Mouse (Mus musculus): ENCODE results near the gene Nasp. TPM values are rescaled to one million over a fixed set of nuclear protein-coding genes. Genes with fewer than 3 reads are reported as not detected.
"Not testable (repeated sequence)": the region's sequence is repeated elsewhere in the genome, so short reads cannot be mapped to it uniquely, and the experiment has no call there.

Gene Nasp
- polyA plus RNA-seq, 2 experiments, result 38.1 to 61.5 TPM

DNA sequence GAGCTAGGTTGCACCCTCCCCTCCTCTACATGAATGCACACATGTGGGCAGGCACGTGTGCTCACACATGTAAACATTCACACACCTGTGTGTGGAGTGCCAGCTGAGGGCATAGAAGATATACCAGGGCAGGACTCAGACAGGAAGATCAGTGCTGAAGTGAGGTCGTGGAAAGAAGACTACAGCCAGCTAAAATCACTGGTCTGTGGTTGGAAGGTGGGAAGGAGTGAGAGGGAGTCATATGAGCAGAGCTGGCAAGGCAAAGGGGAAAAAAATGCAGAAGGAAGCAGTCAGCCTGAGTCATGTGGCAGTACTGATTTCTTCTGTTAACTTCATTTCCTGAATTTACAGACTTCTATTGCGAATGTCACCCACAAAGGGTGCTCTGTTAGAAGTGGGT lies 40.4 kb upstream of the Nasp start:
- Histone ChIP-seq H3K4me2 (ENCODE audit: low read depth) (no peak overlapping the region), H3K27me3 (ENCODE audit: control insufficient read depth, insufficient read depth, low read length) (no peaks in the 10 kb centered on the region; the same call in 1 of the 2 replicates), H3K36me3 (replicated peaks; ENCODE audit: control insufficient read depth, insufficient read depth, low read depth) (no peaks in the 10 kb centered on the region), H3K27ac (no peak overlapping the region), H3K9me3 (ENCODE audit: control insufficient read depth, low read length) (no peaks in the 10 kb centered on the region), H3K4me3 (ENCODE audit: insufficient read depth in 1 of 2, low read depth in 2 of 2, low read length in 2 of 2) (no peak overlapping the region), H3K4me1 (replicated peaks; ENCODE audit: control insufficient read depth in 2 of 2, insufficient read depth in 2 of 2, low read length in 1 of 2) (peaks cover 7 to 8% of the 10 kb centered on the region in 2 experiments), H3K9ac (replicated peaks) (no peak overlapping the region)
- DNase-seq (ENCODE audit: low read depth in 3 of 3, low spot score in 3 of 3) (no peak), ATAC-seq (ENCODE audit: insufficient read depth) (no peak)
- TF ChIP-seq EP300 (IDR thresholded peaks at IDR 0.05; ENCODE audit: low read depth) (no peak), CTCF (IDR thresholded peaks at IDR 0.05; ENCODE audit: low read depth) (no peak)
- whole genome bisulfite sequencing (ENCODE audit: insufficient replicate concordance), result 17% methylated on average over 3 of the region's 3 CpGs

DNA sequence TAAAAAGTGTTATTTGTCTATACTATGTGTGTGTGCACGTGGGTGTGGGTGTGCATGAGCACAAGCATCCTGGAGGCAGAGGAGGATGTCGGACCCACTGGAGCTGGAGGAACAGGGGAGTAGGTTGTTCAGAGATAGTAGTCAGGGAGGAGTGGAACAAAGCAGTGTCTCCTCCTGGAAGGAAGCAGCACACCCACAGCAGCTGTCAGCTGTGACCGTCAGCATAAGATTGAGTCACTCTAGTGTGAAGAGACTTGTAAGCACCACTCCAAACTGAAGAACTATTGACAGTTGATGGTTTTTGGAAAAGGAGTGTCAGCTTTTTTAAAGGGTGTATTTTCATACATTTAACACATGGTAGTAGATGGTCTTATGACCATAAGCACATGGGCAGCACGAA lies 38.9 kb upstream of the Nasp start:
- Histone ChIP-seq H3K27me3 (ENCODE audit: control insufficient read depth, insufficient read depth, low read length) (no peaks in the 10 kb centered on the region; the same call in 1 of the 2 replicates), H3K27ac (no peak overlapping the region), H3K9me3 (ENCODE audit: control insufficient read depth, low read length) (no peaks in the 10 kb centered on the region), H3K9ac (replicated peaks) (no peak overlapping the region), H3K4me2 (ENCODE audit: low read depth) (no peak overlapping the region), H3K36me3 (replicated peaks; ENCODE audit: control insufficient read depth, insufficient read depth, low read depth) (no peaks in the 10 kb centered on the region), H3K4me3 (ENCODE audit: insufficient read depth in 1 of 2, low read depth in 2 of 2, low read length in 2 of 2) (no peak overlapping the region), H3K4me1 (replicated peaks; ENCODE audit: control insufficient read depth in 2 of 2, insufficient read depth in 2 of 2, low read length in 1 of 2) (peaks cover 0 to 1% of the 10 kb centered on the region in 2 experiments; a peak in 1 of 4 replicates)
- DNase-seq (ENCODE audit: low read depth in 3 of 3, low spot score in 3 of 3) (no peak), ATAC-seq (ENCODE audit: insufficient read depth) (no peak)
- WGBS (ENCODE audit: insufficient replicate concordance), result 29% methylated on average over 4 of the region's 4 CpGs
- no peak for TF ChIP-seq CTCF (IDR thresholded peaks at IDR 0.05; ENCODE audit: low read depth)
- TF ChIP-seq EP300 (IDR thresholded peaks at IDR 0.05; ENCODE audit: low read depth), result no peak

DNA sequence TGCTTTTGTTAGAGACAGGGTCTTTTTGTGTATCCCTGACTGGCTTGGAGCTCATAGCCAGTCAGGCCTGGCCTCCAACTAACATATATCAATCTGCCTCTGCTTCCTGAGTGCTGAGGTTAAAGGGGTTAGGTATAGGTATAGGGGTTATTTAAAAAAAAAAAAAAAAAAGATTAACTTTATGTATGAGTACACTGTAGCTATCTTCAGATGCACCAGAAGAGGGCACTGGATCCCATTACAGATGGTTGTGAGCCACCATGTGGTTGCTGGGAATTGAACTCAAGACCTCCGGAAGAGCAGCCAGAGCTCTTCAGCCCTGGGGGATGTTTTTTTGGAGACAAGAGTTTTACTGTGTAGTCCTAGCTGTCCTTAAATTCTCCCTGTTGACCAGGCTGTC lies 34.3 kb upstream of the Nasp start:
- Histone ChIP-seq H3K9ac (replicated peaks) (no peak overlapping the region), H3K9me3 (ENCODE audit: control insufficient read depth, low read length) (no peaks in the 10 kb centered on the region), H3K36me3 (replicated peaks; ENCODE audit: control insufficient read depth, insufficient read depth, low read depth) (no peaks in the 10 kb centered on the region), H3K27ac (no peak overlapping the region), H3K4me1 (replicated peaks; ENCODE audit: control insufficient read depth in 2 of 2, insufficient read depth in 2 of 2, low read length in 1 of 2) (no peaks in the 10 kb centered on the region), H3K4me3 (ENCODE audit: insufficient read depth in 1 of 2, low read depth in 2 of 2, low read length in 2 of 2) (no peak overlapping the region), H3K4me2 (ENCODE audit: low read depth) (no peak overlapping the region), H3K27me3 (ENCODE audit: control insufficient read depth, insufficient read depth, low read length) (no peaks in the 10 kb centered on the region; the same call in 1 of the 2 replicates)
- 78% methylated on average over 1 of the region's 1 CpGs for WGBS (ENCODE audit: insufficient replicate concordance)
- ATAC-seq (ENCODE audit: insufficient read depth) (no peak), DNase-seq (ENCODE audit: low read depth in 3 of 3, low spot score in 3 of 3) (no peak)
- TF ChIP-seq CTCF (IDR thresholded peaks at IDR 0.05; ENCODE audit: low read depth), result peak; percentile 25; the same call in 1 of the 2 replicates
- no peak for TF ChIP-seq EP300 (IDR thresholded peaks at IDR 0.05; ENCODE audit: low read depth)

DNA sequence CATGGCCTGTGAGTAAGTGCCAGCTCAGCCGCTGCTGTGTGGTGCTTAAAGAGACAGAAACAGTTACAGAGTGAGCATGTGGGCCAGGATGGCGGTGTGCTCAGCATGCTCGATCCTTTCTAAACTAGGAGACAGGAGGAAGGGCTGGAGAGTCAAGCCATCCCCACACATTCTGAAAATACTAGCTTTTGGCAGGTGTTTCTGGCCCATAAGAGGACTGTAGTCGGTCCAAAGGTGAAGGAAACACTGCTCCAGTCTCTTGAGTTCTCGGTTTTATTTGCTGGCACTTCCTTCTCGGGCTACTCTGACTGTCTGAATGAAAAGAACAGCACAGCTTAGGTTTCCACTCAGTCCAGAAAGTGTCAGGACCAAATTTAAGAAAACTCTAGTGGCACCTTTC lies 33.1 kb upstream of the Nasp start:
- 68% methylated on average over 6 of the region's 6 CpGs for WGBS (ENCODE audit: insufficient replicate concordance)
- Histone ChIP-seq H3K4me1 (replicated peaks; ENCODE audit: control insufficient read depth in 2 of 2, insufficient read depth in 2 of 2, low read length in 1 of 2) (peaks cover 0 to 5% of the 10 kb centered on the region in 2 experiments; a peak in 2 of 4 replicates), H3K27me3 (ENCODE audit: control insufficient read depth, insufficient read depth, low read length) (no peaks in the 10 kb centered on the region), H3K36me3 (replicated peaks; ENCODE audit: control insufficient read depth, insufficient read depth, low read depth) (no peaks in the 10 kb centered on the region), H3K4me3 (ENCODE audit: insufficient read depth in 1 of 2, low read depth in 2 of 2, low read length in 2 of 2) (no peak overlapping the region), H3K4me2 (ENCODE audit: low read depth) (no peak overlapping the region), H3K9me3 (ENCODE audit: control insufficient read depth, low read length) (no peaks in the 10 kb centered on the region), H3K27ac (no peak overlapping the region), H3K9ac (replicated peaks) (no peak overlapping the region)
- ATAC-seq (ENCODE audit: insufficient read depth) (no peak), DNase-seq (ENCODE audit: low read depth in 3 of 3, low spot score in 3 of 3) (no peak)
- TF ChIP-seq EP300 (IDR thresholded peaks at IDR 0.05; ENCODE audit: low read depth) (no peak), CTCF (IDR thresholded peaks at IDR 0.05; ENCODE audit: low read depth) (no peak)

GRCm38 (mm10) chr4:116659916-116660315 lies 32.2 kb upstream of the Nasp start:
- not testable (repeated sequence) for ATAC-seq (ENCODE audit: insufficient read depth); DNase-seq (ENCODE audit: low read depth in 3 of 3, low spot score in 3 of 3); H3K4me3 ChIP-seq (ENCODE audit: insufficient read depth in 1 of 2, low read depth in 2 of 2, low read length in 2 of 2); H3K9me3 ChIP-seq (ENCODE audit: control insufficient read depth, low read length); H3K4me2 ChIP-seq (ENCODE audit: low read depth); H3K27me3 ChIP-seq (ENCODE audit: control insufficient read depth, insufficient read depth, low read length); H3K36me3 ChIP-seq (replicated peaks; ENCODE audit: control insufficient read depth, insufficient read depth, low read depth); H3K27ac ChIP-seq; H3K9ac ChIP-seq (replicated peaks)
- H3K4me1 ChIP-seq (replicated peaks; ENCODE audit: control insufficient read depth in 2 of 2, insufficient read depth in 2 of 2, low read length in 1 of 2), result peaks cover 4 to 11% of the 10 kb centered on the region in 2 experiments
- WGBS (ENCODE audit: insufficient replicate concordance), result 76% methylated on average over 6 of the region's 6 CpGs
